Mouse (Mus musculus) neural tube, embryonic 13.5 days (tissue): Measurements from ENCODE around the gene Adamts3. TPM values are rescaled to one million over a fixed set of nuclear protein-coding genes. Genes with fewer than 3 reads are reported as not detected.

ENCODE experiments used
- ATAC-seq: fragments of 200-750 bp; cut with Nextera tagmentation; 2 replicates; pipeline ENCODE4 v1.8.0; 2017; ENCODE audit warnings: low read depth, mild to moderate bottlenecking, moderate TSS enrichment, moderate library complexity
- H3K27ac ChIP-seq: fragments of 300-500 bp; sonication (generic); replicated peaks from 2 replicates; pipeline ENCODE4 v1.5.1; 2015; ENCODE audit warnings: moderate library complexity, mild to moderate bottlenecking, inconsistent platforms
- H3K27me3 ChIP-seq: fragments of 300-500 bp; sonication (generic); 2 replicates; pipeline ENCODE4 v1.6.1; 2015; ENCODE audit warnings: mild to moderate bottlenecking, inconsistent platforms
- H3K36me3 ChIP-seq: fragments of 300-500 bp; sonication (generic); 2 replicates; pipeline ENCODE4 v1.6.1; 2015; ENCODE audit warnings: mild to moderate bottlenecking, inconsistent platforms
- H3K4me1 ChIP-seq: fragments of 300-500 bp; sonication (generic); replicated peaks from 2 replicates; pipeline ENCODE4 v1.6.1; 2015; ENCODE audit warnings: inconsistent platforms
- H3K4me2 ChIP-seq: fragments of 300-500 bp; sonication (generic); 2 replicates; pipeline ENCODE4 v1.6.1; 2015; ENCODE audit warnings: inconsistent platforms, mild to moderate bottlenecking, moderate library complexity
- H3K4me3 ChIP-seq: fragments of 300-500 bp; sonication (generic); 2 replicates; pipeline ENCODE4 v1.5.1; 2015; ENCODE audit warnings: mild to moderate bottlenecking, inconsistent platforms
- H3K9ac ChIP-seq: fragments of 300-500 bp; sonication (generic); 2 replicates; pipeline ENCODE4 v1.6.1; 2015; ENCODE audit warnings: moderate library complexity, mild to moderate bottlenecking, inconsistent platforms
- H3K9me3 ChIP-seq: fragments of 300-500 bp; sonication (generic); 2 replicates; pipeline ENCODE4 v1.6.1; 2016; ENCODE audit warnings: inconsistent platforms
- WGBS: fragments of 180-500 bp; shearing (Covaris S2); methylation state at CpG from one replicate; pipeline ENCODE4 v1.1.7; 2015; 5-methylcytosine and 5-hydroxymethylcytosine counted together
- polyA plus RNA-seq: library from polyadenylated mRNA; unstranded; fragments of >200 nt; fragmentation: Nextera tagmentation; extraction: Ambion mirVana; gene quantifications from 2 replicates; pipeline ENCODE4 v1.2.1, GENCODE M21; 2015

Adamts3 gene
- polyA plus RNA-seq, 1 experiment from 2014 or later, result 8.4 TPM

GRCm38 (mm10) chr5:89679871-89680536, 203.1 kb downstream of the Adamts3 start:
- WGBS, result 55% methylated on average over 5 of the region's 5 CpGs
- Histone ChIP-seq H3K9me3 (no peaks in the 10 kb centered on the region), H3K9ac (no peak overlapping the region), H3K36me3 (no peaks in the 10 kb centered on the region), H3K4me1 (no peaks in the 10 kb centered on the region), H3K4me2 (no peak overlapping the region), H3K4me3 (no peak overlapping the region), H3K27ac (no peak overlapping the region), H3K27me3 (no peaks in the 10 kb centered on the region)
- ATAC-seq, result no peak

GRCm38 (mm10) chr5:89678148-89678547, 205.0 kb downstream of the Adamts3 start:
- Histone ChIP-seq H3K9ac (no peak overlapping the region), H3K4me1 (no peaks in the 10 kb centered on the region), H3K4me3 (no peak overlapping the region), H3K9me3 (no peaks in the 10 kb centered on the region), H3K27me3 (no peaks in the 10 kb centered on the region), H3K36me3 (no peaks in the 10 kb centered on the region), H3K4me2 (no peak overlapping the region), H3K27ac (no peak overlapping the region)
- no peak for ATAC-seq
- WGBS, result 94% methylated on average over 4 of the region's 4 CpGs

GRCm38 (mm10) chr5:89674066-89674848, 208.9 kb downstream of the Adamts3 start:
- H3K4me2 ChIP-seq, result no peak overlapping the region
- H3K4me1 ChIP-seq, result no peaks in the 10 kb centered on the region
- H3K9ac ChIP-seq, result no peak overlapping the region
- no peaks in the 10 kb centered on the region for H3K9me3 ChIP-seq
- 81% methylated on average over 9 of the region's 9 CpGs for WGBS
- no peak for ATAC-seq
- no peak overlapping the region for H3K27ac ChIP-seq
- no peaks in the 10 kb centered on the region for H3K27me3 ChIP-seq
- H3K4me3 ChIP-seq, result no peak overlapping the region
- no peaks in the 10 kb centered on the region for H3K36me3 ChIP-seq

GRCm38 (mm10) chr5:89672950-89673349, 210.2 kb downstream of the Adamts3 start:
- 73% methylated on average over 4 of the region's 4 CpGs for WGBS
- Histone ChIP-seq H3K27ac (no peak overlapping the region), H3K9ac (no peak overlapping the region), H3K9me3 (no peaks in the 10 kb centered on the region), H3K4me2 (no peak overlapping the region), H3K27me3 (no peaks in the 10 kb centered on the region), H3K36me3 (no peaks in the 10 kb centered on the region), H3K4me3 (no peak overlapping the region), H3K4me1 (no peaks in the 10 kb centered on the region)
- no peak for ATAC-seq

GRCm38 (mm10) chr5:89654327-89654726, 228.8 kb downstream of the Adamts3 start:
- no peak overlapping the region for H3K4me3 ChIP-seq
- no peaks in the 10 kb centered on the region for H3K36me3 ChIP-seq
- H3K9ac ChIP-seq, result no peak overlapping the region
- H3K27ac ChIP-seq, result no peak overlapping the region
- ATAC-seq, result no peak
- H3K4me2 ChIP-seq, result no peak overlapping the region
- 90% methylated on average over 1 of the region's 1 CpGs for WGBS
- no peaks in the 10 kb centered on the region for H3K4me1 ChIP-seq
- no peaks in the 10 kb centered on the region for H3K9me3 ChIP-seq
- no peaks in the 10 kb centered on the region for H3K27me3 ChIP-seq

GRCm38 (mm10) chr5:89653862-89654261, 229.3 kb downstream of the Adamts3 start:
- WGBS, result 91% methylated on average over 2 of the region's 2 CpGs
- no peaks in the 10 kb centered on the region for H3K4me1 ChIP-seq
- no peaks in the 10 kb centered on the region for H3K9me3 ChIP-seq
- no peaks in the 10 kb centered on the region for H3K27me3 ChIP-seq
- H3K4me3 ChIP-seq, result no peak overlapping the region
- H3K27ac ChIP-seq, result no peak overlapping the region
- H3K4me2 ChIP-seq, result no peak overlapping the region
- H3K36me3 ChIP-seq, result no peaks in the 10 kb centered on the region
- ATAC-seq, result no peak
- no peak overlapping the region for H3K9ac ChIP-seq

- no peak for ATAC-seq
- H3K36me3 ChIP-seq, result no peaks in the 10 kb centered on the region
- no peaks in the 10 kb centered on the region for H3K4me1 ChIP-seq
- no peak overlapping the region for H3K9ac ChIP-seq
- no peak overlapping the region for H3K4me3 ChIP-seq
- no peaks in the 10 kb centered on the region for H3K9me3 ChIP-seq
- H3K27me3 ChIP-seq, result no peaks in the 10 kb centered on the region
- H3K4me2 ChIP-seq, result no peak overlapping the region
- no peak overlapping the region for H3K27ac ChIP-seq
Measured at GRCm38 (mm10) chr5:89646940-89647339, 236.2 kb downstream of the Adamts3 start.

GRCm38 (mm10) chr5:89635434-89635833, 247.7 kb downstream of the Adamts3 start:
- Histone ChIP-seq H3K27me3 (no peaks in the 10 kb centered on the region), H3K4me1 (no peaks in the 10 kb centered on the region), H3K36me3 (no peaks in the 10 kb centered on the region), H3K9me3 (no peaks in the 10 kb centered on the region), H3K4me2 (no peak overlapping the region), H3K9ac (no peak overlapping the region), H3K4me3 (no peak overlapping the region), H3K27ac (no peak overlapping the region)
- no peak for ATAC-seq
- WGBS, result 89% methylated on average over 2 of the region's 2 CpGs

- no peak overlapping the region for H3K27ac ChIP-seq
- ATAC-seq, result no peak
- H3K36me3 ChIP-seq, result no peaks in the 10 kb centered on the region
- WGBS, result 74% methylated on average over 1 of the region's 1 CpGs
- no peaks in the 10 kb centered on the region for H3K4me1 ChIP-seq
- H3K9ac ChIP-seq, result no peak overlapping the region
- H3K9me3 ChIP-seq, result no peaks in the 10 kb centered on the region
- H3K4me3 ChIP-seq, result no peak overlapping the region
- H3K4me2 ChIP-seq, result no peak overlapping the region
- H3K27me3 ChIP-seq, result no peaks in the 10 kb centered on the region
Measured at GRCm38 (mm10) chr5:89631599-89631998, 251.5 kb downstream of the Adamts3 start.
